Mouse (Mus musculus): ENCODE results near the gene Pkib.

GRCm38 (mm10) chr10:57630557-57630956 is 1.2 kb upstream of the Pkib start:
- TF ChIP-seq CTCF (IDR thresholded peaks at IDR 0.05) (no peak), EP300 (IDR thresholded peaks at IDR 0.05) (no peak)
